Mouse (Mus musculus) left cerebral cortex, adult 2 months (tissue): ENCODE data around the gene Fbxo44. TPM values are rescaled to one million over a fixed set of nuclear protein-coding genes. Genes with fewer than 3 reads are reported as not detected.

Experiments
- DNase-seq, 2 experiments: peaks; one replicate each; pipeline ENCODE4 v3.0.0; 2021 to 2022; ENCODE audit warnings: low spot score in 2 of 2, mixed read lengths in 1 of 2; ENCODE audit errors: extremely low spot score in 1 of 2
- H3K27ac ChIP-seq: fragments of 200-600 bp; 2 replicates; pipeline ENCODE4 v1.8.1; 2022
- H3K4me3 ChIP-seq: fragments of 200-600 bp; 2 replicates; pipeline ENCODE4 v1.8.1; 2022
- CTCF ChIP-seq: fragments of 200-600 bp; IDR thresholded peaks from 2 replicates; pipeline ENCODE4 v1.8.1; 2022; ENCODE audit warnings: antibody characterized with exemption, mild to moderate bottlenecking, moderate library complexity
- intact Hi-C: fragments of 180-260 bp; cut with DNase I; formaldehyde crosslinking; loops from one replicate; pipeline ENCODE4 v1.15.1; 2025
- total RNA-seq, 2 experiments: library from RNA; stranded (reverse); gene quantifications; 2 replicates each; pipeline ENCODE4 v1.2.3; 2021

Fbxo44 gene
- total RNA-seq, 2 experiments from 2014 or later = 140 to 156 TPM

DNA sequence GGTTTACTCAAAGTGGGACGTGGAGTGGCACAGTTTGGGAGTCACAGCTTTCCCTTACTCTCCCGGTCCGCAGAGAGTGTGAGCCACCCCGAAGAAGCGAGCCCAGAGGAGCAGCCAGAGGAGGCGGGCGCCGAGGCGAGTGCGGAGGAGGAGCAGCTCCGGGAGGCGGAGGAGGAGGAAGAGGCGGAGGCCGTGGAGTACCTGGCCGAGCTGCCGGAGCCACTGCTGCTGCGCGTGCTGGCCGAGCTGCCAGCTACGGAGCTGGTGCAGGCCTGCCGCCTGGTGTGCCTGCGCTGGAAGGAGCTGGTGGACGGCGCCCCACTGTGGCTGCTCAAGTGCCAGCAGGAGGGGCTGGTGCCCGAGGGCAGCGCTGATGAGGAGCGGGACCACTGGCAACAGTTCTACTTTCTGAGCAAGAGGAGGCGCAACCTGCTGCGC, 3.7 kb upstream of the Fbxo44 start:
- peak overlapping the region; percentile 40; the same call in 1 of the 2 replicates for H3K27ac ChIP-seq
- peak overlapping the region; percentile 39 for H3K4me3 ChIP-seq
- intact Hi-C loops = no loop called here
- peak; percentile 77 for TF ChIP-seq CTCF
- peak; percentile 77 to 84 for DNase-seq

- peak; percentile 25 for TF ChIP-seq CTCF
- peak; percentile 97 to 99 for DNase-seq
- Histone ChIP-seq H3K4me3 (peak overlapping the region; percentile 58), H3K27ac (peak overlapping the region; percentile 96)
- intact Hi-C loops = no loop called here
These were observed 492 bp downstream of the Fbxo44 start for GRCm38 (mm10) chr4:148159544-148160435.

DNA sequence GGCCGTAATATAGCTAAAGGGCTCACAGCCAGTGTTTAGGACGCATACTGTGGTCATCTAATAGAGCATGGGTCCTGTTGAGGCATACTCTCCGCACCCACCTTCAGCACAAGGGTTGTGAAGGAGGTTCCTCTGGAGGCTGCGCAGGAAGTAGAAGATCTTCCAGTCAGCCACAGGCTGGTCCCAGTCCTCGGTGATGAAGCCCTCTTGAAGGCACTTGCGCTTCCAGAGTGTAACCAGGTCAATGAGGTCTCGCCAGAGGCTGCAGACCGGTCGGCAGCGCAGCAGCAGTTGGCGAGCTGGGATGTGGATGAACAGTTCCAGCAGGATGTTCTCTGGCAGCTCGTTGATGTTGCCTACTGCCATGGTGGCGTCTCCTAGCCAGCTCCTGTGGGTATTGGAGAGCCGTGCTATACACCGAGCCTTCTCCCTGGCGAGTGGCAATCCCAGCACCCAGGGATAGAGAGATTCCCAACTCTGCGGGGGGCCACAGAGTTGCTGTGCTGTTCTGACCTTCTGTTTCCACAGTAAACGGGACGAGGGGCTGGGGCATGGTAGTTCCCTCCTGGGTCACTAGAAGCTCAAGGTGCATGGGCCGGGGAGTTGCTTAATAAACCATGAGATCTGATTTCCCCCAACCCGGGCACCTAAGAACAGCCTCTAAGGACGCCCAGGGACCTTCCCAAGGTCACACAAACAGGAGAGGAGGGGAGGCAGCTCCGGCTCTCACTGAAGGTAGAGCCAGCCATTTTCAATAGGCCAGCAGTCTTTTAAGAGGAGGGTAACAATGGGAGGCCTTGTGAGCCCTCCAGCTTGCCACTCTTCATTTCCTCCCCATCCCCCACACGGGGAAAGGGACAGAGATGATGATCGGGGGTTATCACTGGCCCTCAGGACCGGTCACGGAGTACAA, 1.6 kb downstream of the Fbxo44 start:
- TF ChIP-seq CTCF = no peak
- peak overlapping the region; percentile 96 for H3K27ac ChIP-seq
- DNase-seq = peak in 1 of 2 experiments; percentile 55
- intact Hi-C loops = no loop called here
- H3K4me3 ChIP-seq = peak overlapping the region; percentile 58

DNA sequence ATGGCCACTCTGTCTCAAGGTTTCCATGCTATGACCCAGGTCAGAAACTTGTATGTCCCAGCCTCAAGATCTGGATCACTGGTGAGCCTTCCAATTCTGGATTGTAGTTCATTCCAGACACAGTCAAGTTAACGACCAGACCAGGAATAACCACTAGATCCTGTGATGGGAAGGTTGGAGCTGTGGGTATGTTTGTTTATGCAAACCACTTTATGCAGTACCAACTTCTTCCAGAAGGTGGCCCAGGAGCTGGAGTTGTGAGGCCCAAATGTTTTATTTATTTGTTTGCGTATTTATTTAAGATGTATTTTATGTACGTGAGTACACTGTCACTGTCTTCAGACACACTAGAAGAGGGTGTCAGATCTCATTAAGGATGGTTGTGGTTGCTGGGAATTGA, 5.3 kb downstream of the Fbxo44 start:
- intact Hi-C loops = no loop called here
- DNase-seq = no peak
- H3K4me3 ChIP-seq = no peak overlapping the region
- no peak overlapping the region for H3K27ac ChIP-seq
- TF ChIP-seq CTCF = peak; percentile 75

- no peak for DNase-seq
- H3K27ac ChIP-seq = no peak overlapping the region
- H3K4me3 ChIP-seq = no peak overlapping the region
- no peak for TF ChIP-seq CTCF
- intact Hi-C loops = no loop called here
These were observed 6.3 kb downstream of the Fbxo44 start for GRCm38 (mm10) chr4:148154006-148154405.

GRCm38 (mm10) chr4:148152547-148152946, 7.7 kb downstream of the Fbxo44 start:
- intact Hi-C loops = no loop called here
- no peak overlapping the region for H3K4me3 ChIP-seq
- H3K27ac ChIP-seq = peak overlapping the region; percentile 99
- DNase-seq = no peak
- TF ChIP-seq CTCF = no peak

DNA sequence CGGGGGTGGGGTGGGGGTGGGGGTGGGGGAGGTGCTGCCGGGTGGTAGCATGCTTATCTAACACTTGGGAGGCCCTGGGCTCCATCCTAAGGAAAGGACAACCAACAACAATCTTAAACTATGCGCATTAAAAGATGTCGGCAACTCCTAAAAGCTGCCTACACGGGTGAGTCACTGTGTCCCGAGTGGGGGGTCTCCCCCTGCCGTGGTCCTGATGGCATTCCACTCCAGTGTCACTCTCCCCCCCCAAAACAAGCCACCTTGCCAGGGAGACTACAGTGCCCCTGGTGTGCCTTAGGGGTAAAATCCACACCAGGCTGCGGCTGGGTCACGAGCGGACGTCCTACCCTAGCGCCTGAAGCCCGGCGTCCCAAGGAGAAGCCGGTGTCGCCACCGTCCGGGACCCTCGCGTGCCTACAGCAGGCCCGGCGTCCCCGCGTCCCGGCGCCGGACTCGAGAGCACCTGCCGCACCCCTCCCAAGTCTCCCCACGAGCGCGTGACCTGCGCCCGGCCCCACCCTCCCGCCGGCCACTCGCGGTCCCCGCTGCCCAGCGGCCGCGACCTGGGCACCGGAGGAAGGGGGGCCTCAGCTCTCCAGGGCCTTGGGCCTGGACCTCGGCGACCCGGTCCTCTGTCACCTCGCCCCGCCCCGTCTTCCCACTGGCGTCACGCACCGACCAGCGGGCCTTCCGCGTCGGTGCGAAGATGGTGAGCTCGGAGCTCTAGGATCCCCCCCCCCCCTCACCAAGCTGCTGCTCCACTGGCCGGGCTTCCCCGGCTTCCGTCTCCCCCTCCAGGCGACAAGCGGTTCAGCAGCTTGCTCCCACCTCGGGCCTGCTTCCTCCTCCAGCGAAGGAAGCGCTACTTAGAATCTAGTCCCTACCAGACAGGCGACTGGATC, 8.8 kb downstream of the Fbxo44 start, which contains the start of gene Fbxo6:
Gene Fbxo6 (minus strand): TSS at position 874 of the 902 bp plus-strand sequence.
- H3K27ac ChIP-seq = peak within 1 kb of the TSS; percentile 99
- H3K4me3 ChIP-seq = peak within 1 kb of the TSS; percentile 82
- peak; percentile 59 for TF ChIP-seq CTCF
- peak; percentile 83 to 85 for DNase-seq
- intact Hi-C loops = loop anchor here (1.0 kb wide), 1 partner anchor 11 kb away; no protein-coding TSS in a partner anchor

- peak overlapping the region; percentile 82 for H3K4me3 ChIP-seq
- H3K27ac ChIP-seq = peak overlapping the region; percentile 99
- no peak for DNase-seq
- intact Hi-C loops = loop anchor here (1.0 kb wide), 1 partner anchor 11 kb away; no protein-coding TSS in a partner anchor
- TF ChIP-seq CTCF = no peak
These were observed 9.4 kb downstream of the Fbxo44 start for GRCm38 (mm10) chr4:148150953-148151266.

DNA sequence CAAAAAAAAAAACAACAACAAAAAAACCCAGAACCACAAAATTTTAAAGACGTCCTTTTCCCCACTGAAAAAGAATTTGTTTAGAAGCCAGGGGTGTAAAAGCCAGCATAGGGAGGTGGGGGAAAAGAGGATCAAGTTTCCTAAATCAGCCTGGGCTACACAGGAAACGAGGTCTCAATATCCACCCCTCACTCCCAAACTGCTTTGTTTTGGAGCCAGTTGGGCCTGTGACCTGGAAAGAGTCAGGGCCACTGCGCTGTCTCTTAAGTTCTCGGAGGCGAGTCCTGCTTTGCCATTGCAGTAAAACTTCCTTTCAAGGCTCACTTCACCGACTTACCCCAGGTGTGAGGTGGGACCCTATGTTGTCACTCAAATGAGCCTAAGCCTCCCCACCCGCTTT, 10.0 kb downstream of the Fbxo44 start:
- Histone ChIP-seq H3K27ac (no peak overlapping the region), H3K4me3 (no peak overlapping the region)
- no peak for DNase-seq
- intact Hi-C loops = no loop called here
- no peak for TF ChIP-seq CTCF

- intact Hi-C loops = no loop called here
- TF ChIP-seq CTCF = no peak
These were observed 10.7 kb downstream of the Fbxo44 start for GRCm38 (mm10) chr4:148149540-148149939.

DNA sequence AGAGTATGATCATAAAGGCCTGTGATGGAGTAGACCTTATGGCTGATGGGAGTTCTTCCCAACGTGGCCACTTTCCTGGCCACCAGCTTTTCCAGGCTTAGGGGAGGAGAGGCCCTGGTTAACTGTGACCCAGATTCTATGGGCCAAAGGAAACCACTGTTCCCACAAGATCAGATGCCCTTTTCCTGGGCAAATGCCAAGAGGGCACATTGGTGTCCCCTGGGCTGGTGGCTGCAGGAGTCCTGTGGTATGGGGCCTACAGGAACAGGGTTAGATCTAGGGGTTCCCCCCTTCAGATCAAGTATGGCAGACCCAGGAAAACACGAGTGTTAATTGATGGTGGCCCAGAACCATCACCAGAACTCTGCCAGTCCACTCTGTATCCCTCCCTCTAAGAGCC, 12.6 kb downstream of the Fbxo44 start:
- H3K4me3 ChIP-seq = no peak overlapping the region
- no peak overlapping the region for H3K27ac ChIP-seq
- DNase-seq = no peak
- no peak for TF ChIP-seq CTCF
- intact Hi-C loops = no loop called here

More at GRCm38 (mm10) chr4:148149540-148149939, 10.7 kb downstream of the Fbxo44 start:
- Histone ChIP-seq H3K27ac (no peak overlapping the region), H3K4me3 (no peak overlapping the region)
- DNase-seq = no peak
